Mouse (Mus musculus) cerebellum, adult 8-10 months (tissue): ENCODE data around the gene Ltb.

Source experiments
- DNase-seq: peaks from one replicate; pipeline ENCODE4 v3.0.0; 2022

The Ltb gene

GRCm38 (mm10) chr17:35165451-35166155 is 28.6 kb upstream of the Ltb start:
- peak; percentile 32 for DNase-seq

- DNase-seq = peak; percentile 75
Measured at GRCm38 (mm10) chr17:35166352-35167035, 27.7 kb upstream of the Ltb start.

GRCm38 (mm10) chr17:35167794-35168193 is 26.4 kb upstream of the Ltb start:
- DNase-seq = peak; percentile 12

DNA sequence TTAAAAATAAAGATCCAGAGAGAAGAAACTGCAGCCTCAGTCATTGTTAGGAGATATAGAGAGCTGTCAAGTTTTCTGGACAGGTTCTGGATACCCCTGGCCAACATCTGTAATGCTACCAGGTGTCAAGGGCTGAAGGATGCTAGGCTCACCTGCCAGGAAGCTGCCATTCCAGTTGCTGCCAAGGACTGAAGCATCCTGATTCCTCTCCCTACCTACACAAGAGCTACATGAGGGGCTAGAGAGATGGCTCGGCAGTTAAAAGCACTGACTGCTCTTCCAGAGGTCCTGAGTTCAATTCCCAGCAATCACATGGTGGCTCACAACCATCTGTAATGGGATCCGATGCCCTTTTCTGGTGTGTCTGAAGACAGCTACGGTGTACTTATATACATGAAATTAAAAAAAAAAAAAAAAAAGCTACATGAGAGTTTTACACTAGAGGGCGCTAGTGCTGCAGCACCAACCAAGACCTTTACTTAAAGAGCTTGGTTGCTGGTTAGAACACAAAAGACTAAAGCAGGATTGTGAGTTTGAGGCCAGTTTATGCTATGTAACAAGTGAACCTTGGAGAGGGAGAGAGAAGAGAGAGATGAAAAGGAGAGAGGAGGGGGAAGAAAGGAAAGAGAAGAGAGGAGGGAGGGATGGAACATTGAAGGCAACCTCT is 25.6 kb upstream of the Ltb start:
- DNase-seq = peak; percentile 45

DNA sequence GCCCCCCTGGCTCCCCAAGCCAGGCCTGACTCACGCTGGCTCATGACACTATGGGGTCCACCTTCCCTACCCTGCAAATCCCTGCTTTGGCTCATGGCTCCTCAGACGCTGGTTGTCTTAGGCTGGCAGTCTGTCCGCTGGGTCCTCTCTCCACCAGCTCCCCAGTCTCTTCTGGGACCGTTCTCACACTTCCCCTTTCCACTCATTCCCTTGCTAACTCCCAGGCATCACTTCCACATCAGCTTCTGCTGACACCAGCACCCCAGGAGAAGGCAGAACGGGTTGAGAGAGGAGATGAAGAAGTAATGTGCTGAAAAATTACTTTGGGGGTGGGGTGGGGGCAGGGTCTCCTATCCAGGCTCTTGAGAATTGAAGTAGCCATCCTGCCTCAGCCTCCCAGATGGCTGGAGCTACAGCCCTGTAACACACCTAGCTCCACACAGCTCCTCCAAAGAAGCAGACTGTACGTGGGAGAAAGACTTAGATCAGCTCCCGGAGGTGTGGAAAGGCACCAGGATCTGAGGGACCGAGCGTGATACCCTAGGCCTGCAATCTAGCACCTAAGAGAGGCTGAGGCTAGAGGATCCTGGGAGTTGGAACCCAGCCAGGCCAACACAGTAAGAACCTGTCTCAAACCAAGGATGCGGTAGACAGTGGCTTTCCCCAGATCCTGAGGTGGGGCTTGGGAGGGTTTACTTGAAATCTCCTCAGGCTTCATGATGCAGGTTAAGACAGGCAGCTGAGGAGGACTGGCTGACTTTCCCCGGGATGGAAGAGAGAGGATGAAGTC is 21.6 kb upstream of the Ltb start:
- no peak for DNase-seq

DNA sequence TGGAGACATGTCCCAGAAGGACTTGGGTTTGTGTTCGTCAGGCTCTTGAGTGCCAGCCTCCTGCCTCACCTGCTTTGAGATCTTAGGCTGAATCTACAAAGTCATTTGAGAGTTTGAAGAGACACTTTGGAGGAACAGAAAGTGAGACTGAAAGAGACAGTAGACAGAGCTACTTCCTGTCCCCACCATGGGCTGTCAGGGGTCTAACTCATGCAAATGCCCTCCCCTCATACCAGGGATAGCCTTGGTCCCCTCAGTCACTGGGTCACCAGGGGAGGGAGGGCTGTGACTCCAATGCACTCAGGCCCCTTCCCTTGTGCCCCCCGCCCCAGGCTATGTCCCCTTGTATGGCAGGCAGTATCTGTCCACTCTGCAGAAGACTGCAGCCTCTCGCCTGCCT is 20.9 kb upstream of the Ltb start:
- DNase-seq = no peak

DNA sequence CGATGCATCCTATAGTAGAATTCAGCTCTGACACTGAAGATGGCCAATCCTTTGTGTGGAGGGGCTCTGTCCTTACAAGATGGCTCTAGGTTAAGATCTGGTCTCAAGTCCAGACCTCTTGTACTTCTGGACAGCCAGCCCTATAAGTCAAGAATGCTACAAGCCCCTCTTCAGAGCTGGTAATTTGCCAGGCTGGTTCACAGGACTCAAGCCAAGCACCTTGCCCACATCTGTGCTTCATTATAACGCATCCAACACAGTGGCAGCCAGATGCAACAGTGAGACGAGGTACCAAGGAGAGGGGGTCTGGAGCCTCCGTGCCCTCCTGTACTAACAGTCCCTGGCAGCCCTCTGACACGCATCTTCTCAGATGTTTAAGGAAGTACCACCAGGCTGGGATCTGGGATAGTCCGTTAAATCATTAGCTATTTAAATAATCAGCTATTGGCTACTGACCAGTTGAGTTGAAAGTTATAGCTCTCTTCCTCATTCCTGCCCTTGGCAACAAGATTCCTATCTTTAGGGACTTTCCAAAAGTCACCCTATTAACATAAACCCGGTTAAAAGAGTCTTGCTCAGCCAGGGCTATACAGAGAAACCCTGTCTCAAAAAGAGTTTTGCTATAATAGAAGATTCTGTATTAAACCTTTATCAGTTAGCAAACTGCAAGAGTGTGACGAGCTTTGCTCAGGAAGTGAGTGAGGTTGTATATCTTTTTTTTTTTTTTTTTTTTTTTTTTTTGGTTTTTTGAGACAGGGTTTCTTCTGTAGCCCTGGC is 19.9 kb upstream of the Ltb start:
- DNase-seq = no peak

DNA sequence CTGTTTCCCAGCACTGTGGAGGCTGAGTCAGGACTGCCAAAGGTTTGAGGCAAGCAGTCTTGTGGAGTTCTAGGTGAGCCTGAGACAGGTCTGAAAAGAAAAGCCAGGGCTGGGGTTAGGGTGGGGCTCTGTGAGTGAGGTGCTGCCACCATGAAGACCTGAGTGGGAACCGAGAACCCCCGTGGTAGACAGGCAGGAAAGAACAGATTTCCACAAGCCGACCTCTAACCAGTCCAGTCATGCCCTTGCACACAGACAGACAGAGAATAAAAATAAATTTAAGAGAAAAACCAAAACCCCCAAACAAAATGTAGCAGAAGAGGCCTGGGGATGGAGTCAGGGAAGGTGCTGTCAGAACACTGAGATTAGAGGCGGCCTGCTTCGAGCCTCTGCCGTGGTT is 18.9 kb upstream of the Ltb start:
- DNase-seq = no peak

DNA sequence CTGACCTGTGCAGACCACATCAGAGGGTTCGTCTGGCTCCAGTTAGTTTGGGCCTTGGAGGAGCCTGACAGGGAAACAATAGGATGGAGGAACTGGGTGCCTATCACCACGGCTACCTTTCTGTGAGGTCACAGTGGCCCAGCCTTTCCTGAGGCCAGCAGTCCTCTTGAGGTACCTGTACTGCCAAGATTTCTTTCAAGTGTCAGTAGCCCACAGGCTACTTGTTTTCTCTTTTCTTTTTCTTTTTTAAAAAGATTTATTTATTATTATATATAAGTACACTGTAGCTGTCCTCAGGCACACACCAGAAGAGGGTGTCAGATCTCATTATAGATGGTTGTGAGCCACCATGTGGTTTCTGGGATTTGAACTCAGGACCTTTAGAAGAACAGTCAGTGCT is 18.3 kb upstream of the Ltb start, which contains the start of gene Aif1:
Gene Aif1 (minus strand): TSS at position 101 of the 400 bp plus-strand sequence.
- DNase-seq = no peak

GRCm38 (mm10) chr17:35178528-35178927 is 15.7 kb upstream of the Ltb start:
- DNase-seq = peak; percentile 28

DNA sequence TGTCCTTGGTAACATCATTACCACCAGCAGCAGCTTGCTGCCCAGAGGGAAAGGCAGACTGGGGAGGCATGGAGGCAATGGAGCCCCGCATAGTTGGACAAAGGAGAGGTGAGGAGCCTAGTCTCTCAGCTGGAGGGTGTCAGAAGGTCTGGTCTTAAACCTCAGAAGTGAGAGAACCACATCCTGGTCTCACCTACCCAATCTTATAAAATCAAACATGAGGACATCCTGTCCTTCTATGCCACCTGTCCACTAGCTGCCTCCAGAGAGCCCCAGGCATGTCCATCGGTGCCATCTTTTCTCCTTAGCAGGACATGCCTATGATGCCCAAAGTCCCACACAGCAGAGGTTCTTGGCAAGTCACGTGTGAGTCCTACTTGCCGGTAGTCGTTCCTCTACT is 14.1 kb upstream of the Ltb start:
- DNase-seq = no peak

DNA sequence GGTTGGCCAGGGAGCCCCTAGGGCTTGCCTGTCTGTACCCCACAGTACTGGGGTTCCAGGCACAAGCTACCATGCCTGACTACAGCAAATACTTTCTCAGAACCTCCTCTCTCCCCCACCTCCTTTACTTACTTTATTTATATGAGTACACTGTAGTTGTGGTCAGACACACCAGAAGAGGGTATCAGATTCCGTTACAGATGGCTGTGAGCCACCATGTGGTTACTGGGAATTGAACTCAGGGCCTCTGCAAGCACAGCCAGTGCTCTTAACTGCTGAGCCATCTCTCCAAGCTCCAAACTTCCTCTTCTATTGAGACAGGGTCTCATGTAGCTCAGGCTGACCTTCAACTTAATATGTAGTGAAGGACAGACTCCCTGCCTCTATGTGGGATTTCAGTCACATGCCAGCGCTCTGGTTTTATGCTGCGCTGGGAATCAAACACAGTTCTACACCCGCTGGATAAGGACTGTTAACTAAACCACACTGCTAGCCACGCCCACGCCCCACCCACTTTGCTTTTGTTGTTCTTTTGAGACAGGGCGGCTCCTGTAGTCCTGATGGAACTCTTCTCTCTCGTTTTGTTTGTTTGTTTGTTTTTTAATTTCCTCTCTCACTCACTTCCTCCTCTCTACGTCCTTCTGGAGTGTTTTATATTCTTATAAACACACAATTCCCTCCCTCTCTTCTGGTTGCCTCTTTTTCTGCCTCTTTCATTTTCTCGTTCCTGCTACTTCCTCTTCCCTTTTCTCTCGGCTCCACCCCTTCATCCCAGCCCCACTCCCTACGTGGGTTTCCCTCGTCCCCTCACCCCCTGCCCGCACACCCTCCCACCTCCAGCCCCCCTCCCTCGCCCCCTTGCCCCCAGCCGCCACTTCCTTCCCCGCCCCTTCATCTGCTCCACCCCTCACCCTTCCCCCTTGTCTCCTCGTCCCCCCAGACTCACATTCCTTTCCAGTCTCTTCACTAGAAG is 8.3 kb upstream of the Ltb start:
- no peak for DNase-seq

GRCm38 (mm10) chr17:35186681-35187080 is 7.6 kb upstream of the Ltb start:
- no peak for DNase-seq

DNA sequence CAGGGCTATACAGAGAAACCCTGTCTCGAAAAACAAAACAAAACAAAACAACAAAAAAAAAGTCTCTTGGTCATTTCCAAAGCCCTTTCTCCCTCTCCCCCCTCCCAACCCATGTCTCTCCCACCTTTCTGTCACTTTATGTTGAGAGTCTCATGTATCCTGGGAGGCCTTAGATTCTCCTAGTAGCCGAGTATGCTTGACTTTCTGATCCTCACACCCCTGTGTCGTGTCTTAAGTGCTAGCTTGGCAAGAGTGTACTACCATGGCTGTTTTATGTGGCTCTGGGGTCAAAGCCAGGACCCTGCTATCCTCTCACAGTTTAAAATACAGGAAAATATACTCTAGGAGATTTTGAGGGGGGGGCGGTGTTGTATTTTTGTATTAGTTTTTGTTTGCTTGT is 6.9 kb upstream of the Ltb start:
- DNase-seq = no peak

- DNase-seq = no peak
Measured at GRCm38 (mm10) chr17:35187959-35188610, 6.2 kb upstream of the Ltb start, which contains the start of gene Lst1. Gene Lst1, minus strand, starts transcription at chr17:35188439.

GRCm38 (mm10) chr17:35189186-35189585 is 5.1 kb upstream of the Ltb start:
- no peak for DNase-seq

- DNase-seq = no peak
Measured at GRCm38 (mm10) chr17:35190096-35190495, 4.1 kb upstream of the Ltb start.

GRCm38 (mm10) chr17:35191723-35192122 is 2.5 kb upstream of the Ltb start:
- DNase-seq = no peak

GRCm38 (mm10) chr17:35192924-35193323 is 1.3 kb upstream of the Ltb start:
- no peak for DNase-seq

- no peak for DNase-seq
Measured at GRCm38 (mm10) chr17:35194844-35195630, 798 bp downstream of the Ltb start.
